Mouse (Mus musculus) liver, postnatal 0 days (tissue): ENCODE results near the gene Cdca5. TPM values are rescaled to one million over a fixed set of nuclear protein-coding genes. Genes with fewer than 3 reads are reported as not detected.
A peak's percentile ranks its signal among the peaks of the same experiment; 100 is the strongest.

Experiments
- ATAC-seq: fragments of 200-750 bp; cut with Nextera tagmentation; 2 replicates; pipeline ENCODE4 v1.8.0; 2017; ENCODE audit warnings: mild to moderate bottlenecking, moderate library complexity
- DNase-seq: peaks from one replicate; pipeline ENCODE4 v3.0.0-alpha.2; 2016
- H3K27ac ChIP-seq: fragments of 300-500 bp; sonication (generic); 2 replicates; pipeline ENCODE4 v1.5.1; 2014; ENCODE audit warnings: antibody characterized with exemption, moderate library complexity, mild to moderate bottlenecking, low read depth
- H3K27me3 ChIP-seq: fragments of 300-500 bp; sonication (generic); 2 replicates; pipeline ENCODE4 v1.6.1; 2014; ENCODE audit warnings: low read length, control low read depth, mixed read lengths; ENCODE audit not compliant: insufficient read depth
- H3K36me3 ChIP-seq: fragments of 300-500 bp; sonication (generic); replicated peaks from 2 replicates; pipeline ENCODE4 v1.6.1; 2014; ENCODE audit warnings: mild to moderate bottlenecking, control low read depth, low read length, moderate library complexity, mixed read lengths; ENCODE audit not compliant: insufficient read depth
- H3K4me1 ChIP-seq: fragments of 300-500 bp; sonication (generic); 2 replicates; pipeline ENCODE4 v1.6.1; 2014; ENCODE audit warnings: antibody characterized with exemption, mild to moderate bottlenecking, control low read depth; ENCODE audit not compliant: insufficient read depth
- H3K4me2 ChIP-seq: fragments of 300-500 bp; sonication (generic); 2 replicates; pipeline ENCODE4 v1.6.1; 2014; ENCODE audit warnings: low read depth, mild to moderate bottlenecking, low read length, moderate library complexity, mixed read lengths
- H3K4me3 ChIP-seq: fragments of 300-500 bp; sonication (generic); 2 replicates; pipeline ENCODE4 v1.5.1; 2014; ENCODE audit warnings: low read depth, low read length
- H3K9ac ChIP-seq: fragments of 300-500 bp; sonication (generic); replicated peaks from 2 replicates; pipeline ENCODE4 v1.6.1; 2014; ENCODE audit warnings: mild to moderate bottlenecking, moderate library complexity
- H3K9me3 ChIP-seq: fragments of 300-500 bp; sonication (generic); 2 replicates; pipeline ENCODE4 v1.6.1; 2016; ENCODE audit warnings: mild to moderate bottlenecking, control low read depth, low read length, mixed read lengths
- CTCF ChIP-seq: sonication (generic); IDR thresholded peaks from 2 replicates; pipeline ENCODE4 v1.5.1; 2016; ENCODE audit warnings: antibody characterized with exemption, low read depth
- EP300 ChIP-seq: IDR thresholded peaks from 2 replicates; pipeline ENCODE4 v1.6.1; 2016; ENCODE audit warnings: antibody characterized with exemption, low read depth, mild to moderate bottlenecking
- WGBS: fragments of 180-500 bp; shearing (Covaris S2); extraction: QIAGEN DNeasy Blood & Tissue Kit; methylation state at CpG from one replicate; pipeline ENCODE4 v1.1.7; 2014; ENCODE audit not compliant: insufficient replicate concordance; 5-methylcytosine and 5-hydroxymethylcytosine counted together
- polyA plus RNA-seq: library from polyadenylated mRNA; unstranded; fragments of >200 nt; fragmentation: Nextera tagmentation; extraction: Ambion mirVana; gene quantifications from 2 replicates; pipeline ENCODE4 v1.2.1, GENCODE M21; 2015

Gene Cdca5
- polyA plus RNA-seq, 1 experiment from 2014 or later, result 15.0 TPM

DNA sequence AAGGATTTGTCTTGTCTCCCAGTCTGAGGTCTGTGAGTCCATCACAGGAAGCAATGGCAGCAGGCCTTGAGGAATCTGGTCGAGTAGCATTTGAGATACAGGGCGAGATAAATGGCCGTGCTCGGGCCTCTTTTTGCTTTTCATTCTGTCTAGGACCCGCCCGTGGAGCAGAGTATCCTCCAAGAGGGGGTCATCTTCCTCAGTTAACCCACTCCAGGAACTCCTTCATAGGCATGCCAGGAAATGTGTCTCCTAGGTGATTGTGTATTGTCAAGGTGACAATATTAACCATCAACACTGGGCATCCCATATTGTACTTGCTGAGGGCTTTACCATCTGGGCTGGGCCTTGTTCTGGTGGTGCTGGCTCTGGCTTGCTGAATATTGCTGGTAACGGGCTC lies 9.3 kb downstream of the Cdca5 start, which contains the start of gene AC131692.1:
Gene AC131692.1 (plus strand): TSS at position 301 of the 400 bp plus-strand sequence.
- H3K4me2 ChIP-seq, result no peak within 1 kb of the TSS
- no peak within 1 kb of the TSS for H3K27ac ChIP-seq
- no peaks in the 10 kb centered on the region for H3K4me1 ChIP-seq
- peaks cover 46% of the 10 kb centered on the region for H3K36me3 ChIP-seq
- H3K9ac ChIP-seq, result no peak within 1 kb of the TSS
- H3K9me3 ChIP-seq, result no peaks in the 10 kb centered on the region
- no peaks in the 10 kb centered on the region for H3K27me3 ChIP-seq
- TF ChIP-seq CTCF (no peak), EP300 (no peak)
- no peak for ATAC-seq
- WGBS, result 82% methylated on average over 7 of the region's 7 CpGs
- DNase-seq, result no peak
- H3K4me3 ChIP-seq, result no peak within 1 kb of the TSS

DNA sequence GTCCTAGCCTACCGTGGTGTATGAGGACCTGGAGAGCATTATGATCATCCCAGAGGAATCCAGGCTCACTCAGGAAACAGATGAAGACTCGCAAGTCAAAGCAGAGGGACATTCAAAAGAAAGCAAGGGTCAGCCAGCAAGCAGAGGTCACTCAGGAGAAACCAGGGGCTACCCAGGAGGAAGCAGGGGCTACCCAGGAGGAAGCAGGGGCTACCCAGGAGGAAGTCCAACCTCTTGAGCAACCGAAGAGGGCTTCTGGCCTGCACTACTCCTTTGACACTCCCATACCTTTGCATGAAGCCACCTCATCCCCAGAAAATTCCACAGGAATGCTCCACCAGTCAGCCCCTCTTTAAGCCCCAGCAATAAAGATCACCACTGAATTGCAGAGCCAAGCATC lies 13.1 kb downstream of the Cdca5 start:
- Histone ChIP-seq H3K4me2 (no peak overlapping the region), H3K27ac (no peak overlapping the region), H3K36me3 (peaks cover 14% of the 10 kb centered on the region), H3K27me3 (no peaks in the 10 kb centered on the region), H3K4me3 (no peak overlapping the region), H3K4me1 (peaks cover 10% of the 10 kb centered on the region), H3K9me3 (no peaks in the 10 kb centered on the region), H3K9ac (no peak overlapping the region)
- no peak for ATAC-seq
- DNase-seq, result no peak
- WGBS, result 70% methylated on average over 3 of the region's 3 CpGs
- TF ChIP-seq CTCF (no peak), EP300 (no peak)

GRCm38 (mm10) chr19:6101186-6101585 lies 16.4 kb downstream of the Cdca5 start:
- Histone ChIP-seq H3K4me3 (no peak overlapping the region), H3K27ac (no peak overlapping the region), H3K9me3 (no peaks in the 10 kb centered on the region), H3K4me2 (no peak overlapping the region), H3K36me3 (no peaks in the 10 kb centered on the region), H3K4me1 (peaks cover 29% of the 10 kb centered on the region), H3K9ac (no peak overlapping the region), H3K27me3 (no peaks in the 10 kb centered on the region)
- 71% methylated on average over 6 of the region's 6 CpGs for WGBS
- DNase-seq (no peak), ATAC-seq (no peak)
- TF ChIP-seq CTCF (no peak), EP300 (no peak)

- TF ChIP-seq CTCF, result peak; percentile 20; the same call in 1 of the 2 replicates
- TF ChIP-seq EP300, result no peak
- no peaks in the 10 kb centered on the region for H3K27me3 ChIP-seq
- H3K27ac ChIP-seq, result peak overlapping the region; percentile 73
- ATAC-seq, result peak; percentile 96
- H3K36me3 ChIP-seq, result no peaks in the 10 kb centered on the region
- H3K9ac ChIP-seq, result no peak overlapping the region
- 63% methylated on average over 6 of the region's 6 CpGs for WGBS
- DNase-seq, result peak; percentile 77
- H3K9me3 ChIP-seq, result no peaks in the 10 kb centered on the region
- H3K4me3 ChIP-seq, result no peak overlapping the region
- peak overlapping the region; percentile 26 for H3K4me2 ChIP-seq
- peaks cover 29% of the 10 kb centered on the region for H3K4me1 ChIP-seq
Observed at GRCm38 (mm10) chr19:6102169-6102853, 17.5 kb downstream of the Cdca5 start.

DNA sequence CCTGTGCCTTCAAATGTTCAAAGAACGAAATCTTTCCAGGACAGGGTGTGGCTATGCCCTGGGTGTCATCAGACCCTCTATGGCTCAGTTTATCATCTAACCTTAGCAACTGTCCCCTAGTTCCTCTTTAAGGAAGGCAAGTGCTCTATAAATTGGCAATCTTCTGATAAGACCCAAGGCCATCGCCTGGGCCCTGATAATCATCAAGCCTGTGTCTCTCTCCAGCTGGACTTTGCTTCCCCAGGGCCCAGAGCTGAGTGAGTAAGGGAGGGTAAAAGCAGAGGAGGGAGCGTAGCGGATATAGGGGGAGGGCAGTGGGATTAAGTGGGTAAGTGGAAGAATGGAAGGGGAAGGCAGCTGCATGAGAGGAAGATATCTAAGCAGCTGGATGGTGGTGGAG lies 19.7 kb downstream of the Cdca5 start:
- Histone ChIP-seq H3K27me3 (no peaks in the 10 kb centered on the region), H3K27ac (0 out of 2 replicates have a peak overlapping the region, but pooled peaks have one; percentile 9), H3K9me3 (no peaks in the 10 kb centered on the region), H3K4me3 (no peak overlapping the region), H3K4me2 (no peak overlapping the region), H3K36me3 (no peaks in the 10 kb centered on the region), H3K4me1 (peaks cover 29% of the 10 kb centered on the region), H3K9ac (no peak overlapping the region; the same call in 1 of the 2 replicates)
- ATAC-seq (no peak), DNase-seq (no peak)
- WGBS, result 49% methylated on average over 4 of the region's 4 CpGs
- no peak for TF ChIP-seq CTCF

GRCm38 (mm10) chr19:6105586-6105985 lies 20.8 kb downstream of the Cdca5 start, which contains the start of gene Naaladl1:
Gene Naaladl1, plus strand, starts transcription at chr19:6105782.
- no peaks in the 10 kb centered on the region for H3K36me3 ChIP-seq
- H3K4me3 ChIP-seq, result no peak within 1 kb of the TSS
- peaks cover 29% of the 10 kb centered on the region for H3K4me1 ChIP-seq
- H3K4me2 ChIP-seq, result no peak within 1 kb of the TSS
- no peak for ATAC-seq
- TF ChIP-seq EP300 (no peak), CTCF (no peak)
- 70% methylated on average over 7 of the region's 7 CpGs for WGBS
- H3K9me3 ChIP-seq, result no peaks in the 10 kb centered on the region
- H3K27me3 ChIP-seq, result no peaks in the 10 kb centered on the region
- no peak within 1 kb of the TSS; the same call in 1 of the 2 replicates for H3K9ac ChIP-seq
- DNase-seq, result no peak
- no peak within 1 kb of the TSS for H3K27ac ChIP-seq
